Mouse (Mus musculus) kidney, postnatal 4 days (tissue): ENCODE data around the gene Cmtm5.
"Not testable (repeated sequence)": the region's sequence is repeated elsewhere in the genome, so short reads cannot be mapped to it uniquely, and the experiment has no call there.

Experiments
- DNase-seq, 2 experiments: peaks; one replicate each; pipeline ENCODE4 v3.0.0; 2021; ENCODE audit warnings: mixed read lengths in 2 of 2

Cmtm5 gene

DNA sequence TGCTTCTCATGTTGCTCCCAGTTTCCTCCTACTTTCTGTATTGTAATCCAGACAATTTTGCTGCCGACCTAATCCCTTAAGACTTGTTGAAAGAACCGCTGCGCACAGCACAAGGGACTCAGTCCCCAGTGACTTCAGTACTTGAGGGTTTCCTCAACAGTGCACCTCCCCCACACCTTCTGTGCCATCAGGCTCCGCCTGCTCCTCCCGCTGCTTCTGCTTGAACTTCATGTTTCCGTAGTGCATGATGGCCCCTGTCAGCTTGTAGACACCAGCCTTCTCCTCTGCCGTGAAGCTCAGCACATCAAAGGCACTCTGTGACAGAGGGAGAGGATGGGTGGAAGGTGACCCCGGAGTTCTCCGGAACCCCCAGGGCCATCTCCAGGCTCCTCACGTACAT is 24.7 kb downstream of the Cmtm5 start:
- DNase-seq, result no peak

DNA sequence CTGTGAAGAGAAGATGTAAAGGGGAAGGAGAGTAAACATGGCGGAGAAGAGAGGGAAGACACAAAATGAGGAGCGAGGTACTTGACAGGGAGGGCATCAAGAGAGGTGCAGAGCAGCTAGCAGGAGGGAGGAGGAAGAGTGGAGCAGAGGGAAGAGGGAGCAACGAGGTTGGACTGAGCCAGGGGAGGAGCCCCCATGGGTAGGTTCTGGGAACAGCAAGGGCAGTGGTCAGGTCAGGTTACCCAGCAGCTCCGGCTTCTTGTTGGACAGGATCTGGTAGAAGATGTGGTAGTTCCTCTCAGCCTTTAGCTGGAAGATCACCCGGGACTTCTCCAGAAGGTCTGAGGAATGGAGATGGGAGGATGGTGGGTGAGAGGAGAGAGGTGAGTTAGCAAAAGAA is 25.4 kb downstream of the Cmtm5 start:
- no peak for DNase-seq

DNA sequence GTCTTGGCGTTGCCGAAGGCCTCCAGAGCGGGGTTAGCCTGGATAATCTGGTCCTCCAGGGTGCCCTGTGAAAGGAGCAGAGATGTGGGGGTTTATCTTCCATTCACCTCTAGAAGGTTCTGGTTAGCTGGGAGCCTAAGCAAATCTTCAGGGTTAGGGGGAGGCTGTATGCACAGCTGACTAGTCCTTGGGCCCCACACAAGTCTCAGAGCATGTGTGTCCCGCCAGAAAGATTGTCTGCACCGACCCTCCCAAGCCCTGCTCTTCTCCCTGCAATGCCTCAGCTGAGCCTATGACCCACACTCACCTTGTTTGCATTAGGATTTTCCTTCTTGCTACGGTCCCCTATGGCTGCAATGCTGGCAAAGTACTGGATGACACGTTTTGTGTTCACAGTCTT is 26.7 kb downstream of the Cmtm5 start:
- DNase-seq, result no peak

DNA sequence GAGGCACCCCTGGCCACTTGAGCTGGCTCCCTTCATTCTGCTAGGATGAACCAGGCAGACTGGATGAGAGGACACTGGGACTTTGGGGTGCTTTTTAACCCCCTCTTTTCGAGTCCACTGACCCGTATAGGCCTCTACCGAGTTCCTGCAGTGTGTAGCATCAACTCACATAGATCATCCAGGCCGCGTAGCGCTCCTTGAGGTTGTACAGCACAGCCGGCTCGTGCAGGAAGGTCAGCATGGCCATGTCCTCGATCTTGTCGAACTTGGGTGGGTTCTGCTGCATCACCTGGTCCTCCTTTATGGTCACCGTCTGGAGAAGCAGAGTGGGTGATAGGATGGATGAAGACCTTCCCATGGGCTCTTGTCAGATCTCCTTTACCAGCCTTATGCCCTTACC is 27.7 kb downstream of the Cmtm5 start:
- DNase-seq, result no peak

DNA sequence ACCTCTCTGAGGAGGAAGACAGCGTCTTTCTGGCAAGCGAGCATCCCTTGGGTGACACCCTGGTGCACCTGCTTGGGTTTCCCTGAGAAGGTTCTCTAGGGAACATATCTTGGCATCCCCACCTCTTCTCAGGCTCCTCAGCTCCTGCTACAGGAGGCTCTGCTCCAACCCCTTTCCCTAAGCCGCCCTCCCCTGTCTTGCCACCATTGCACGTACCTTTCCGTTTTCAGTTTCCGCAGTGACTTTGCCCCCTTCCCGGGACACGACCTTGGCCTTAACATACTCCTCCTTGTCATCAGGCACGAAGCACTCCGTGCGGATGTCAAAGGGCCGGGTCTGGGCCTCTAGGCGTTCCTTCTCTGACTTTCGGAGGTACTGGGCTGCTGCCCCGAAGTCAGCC is 29.0 kb downstream of the Cmtm5 start:
- no peak for DNase-seq

DNA sequence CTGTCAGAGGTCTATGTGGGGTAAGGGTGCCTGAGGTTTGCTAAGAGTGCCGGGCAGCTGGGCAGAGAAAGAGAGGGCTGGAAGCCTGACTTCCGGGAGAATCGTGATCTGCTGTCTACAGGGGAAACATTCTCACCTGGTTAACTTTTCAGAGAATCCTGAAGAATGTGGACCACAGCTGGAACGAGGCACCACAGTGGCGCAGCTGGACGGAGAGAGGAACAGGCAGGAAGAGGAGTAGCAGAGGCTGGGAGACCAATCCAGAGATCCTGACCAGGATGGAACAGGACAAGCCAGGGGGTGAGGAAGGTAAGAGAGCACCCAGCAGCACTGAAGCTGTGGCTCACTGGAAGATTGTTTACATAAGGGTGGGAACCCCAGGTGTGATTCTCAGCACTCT is 29.6 kb downstream of the Cmtm5 start:
- DNase-seq, result no peak

DNA sequence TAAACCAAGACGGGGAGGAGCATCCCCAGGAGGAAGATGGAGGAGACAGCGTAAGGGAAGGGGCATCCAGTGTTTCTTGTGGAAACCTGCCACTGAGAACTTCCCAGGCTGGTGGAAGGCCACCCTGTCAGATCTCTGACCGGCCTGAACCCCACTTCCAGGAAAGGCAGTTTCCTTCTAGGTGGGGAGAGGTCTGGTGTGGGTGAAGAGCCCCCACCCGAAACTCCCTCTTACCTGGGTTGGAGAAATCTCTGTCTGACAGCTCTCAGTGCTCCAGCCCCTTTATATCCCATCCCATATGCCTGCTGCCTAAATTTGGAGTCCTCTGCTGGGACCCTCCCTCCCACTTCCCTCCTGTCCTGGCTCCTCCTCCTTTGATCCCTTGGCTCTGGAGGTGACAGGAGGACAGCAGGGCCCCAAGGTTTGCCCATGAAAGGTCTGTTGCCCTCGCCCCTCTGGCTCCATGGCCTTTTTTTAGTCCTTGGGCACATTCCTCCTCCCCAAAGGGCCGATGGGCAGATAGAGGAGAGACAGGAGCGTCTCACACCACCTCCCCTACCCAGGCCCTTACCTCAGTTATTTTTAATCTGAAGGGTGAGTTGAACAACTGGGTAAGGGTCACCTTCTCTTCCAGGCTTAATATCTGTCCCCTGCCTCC is 30.4 kb downstream of the Cmtm5 start, which contains the start of gene Myh6:
Myh6 (minus strand) TSS at position 608 of the 658 bp plus-strand sequence.
- no peak for DNase-seq

DNA sequence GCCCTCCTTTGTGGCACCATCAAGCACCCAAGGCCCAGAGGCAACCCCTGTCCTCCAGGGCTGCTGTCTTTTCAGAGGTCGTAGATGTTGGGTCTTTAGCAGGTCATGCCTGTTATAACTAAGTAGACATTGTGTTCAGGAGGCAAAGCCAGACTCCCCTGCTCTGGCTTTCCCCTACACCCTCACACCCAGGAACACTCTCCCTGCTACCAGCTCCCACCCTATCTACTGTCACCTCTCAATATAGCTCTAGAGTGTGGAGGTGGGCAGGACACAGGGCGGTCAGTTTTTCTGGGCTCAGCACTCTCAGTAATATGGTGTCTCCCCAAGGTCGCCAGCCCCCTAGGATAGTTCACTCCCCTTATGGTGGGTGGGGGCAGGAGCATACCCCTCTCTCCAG is 31.8 kb downstream of the Cmtm5 start:
- DNase-seq, result no peak

DNA sequence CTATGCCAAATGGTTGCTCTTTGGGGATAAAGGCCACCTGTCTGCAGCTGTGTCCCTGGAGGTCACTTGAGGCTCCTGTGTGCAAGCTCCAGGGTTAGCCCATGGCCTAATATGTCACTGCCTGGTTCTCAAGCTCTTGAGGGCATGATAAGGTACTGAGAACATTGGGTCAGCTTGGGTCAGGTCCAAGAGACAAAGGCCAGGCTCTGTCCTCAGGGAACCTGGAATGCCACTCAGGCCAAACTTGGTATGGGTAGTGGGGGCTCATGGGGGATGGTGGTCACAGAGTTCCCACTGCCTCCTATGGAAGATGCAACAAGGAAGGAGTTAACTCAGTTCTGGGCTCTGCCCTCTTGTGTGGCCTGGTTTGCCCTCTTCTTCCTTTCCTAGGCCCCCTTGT is 32.3 kb downstream of the Cmtm5 start:
- no peak for DNase-seq

DNA sequence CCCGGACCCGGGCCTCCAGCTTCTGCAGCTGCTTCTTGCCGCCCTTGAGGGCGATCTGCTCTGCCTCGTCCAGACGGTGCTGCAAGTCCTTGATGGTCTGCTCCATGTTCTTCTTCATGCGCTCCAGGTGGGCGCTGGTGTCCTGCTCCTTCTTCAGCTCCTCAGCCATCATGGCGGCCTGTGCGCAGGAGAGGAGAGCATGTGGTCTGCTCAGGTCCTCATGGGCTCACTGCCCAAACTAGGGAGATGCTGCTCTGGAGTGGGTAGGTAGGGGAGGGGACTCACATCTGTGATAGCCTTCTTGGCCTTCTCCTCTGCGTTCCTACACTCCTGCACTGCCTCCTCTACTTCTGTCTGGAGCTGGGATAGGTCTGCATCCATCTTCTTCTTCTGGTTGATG is 36.7 kb downstream of the Cmtm5 start:
- DNase-seq, result not testable (repeated sequence)

DNA sequence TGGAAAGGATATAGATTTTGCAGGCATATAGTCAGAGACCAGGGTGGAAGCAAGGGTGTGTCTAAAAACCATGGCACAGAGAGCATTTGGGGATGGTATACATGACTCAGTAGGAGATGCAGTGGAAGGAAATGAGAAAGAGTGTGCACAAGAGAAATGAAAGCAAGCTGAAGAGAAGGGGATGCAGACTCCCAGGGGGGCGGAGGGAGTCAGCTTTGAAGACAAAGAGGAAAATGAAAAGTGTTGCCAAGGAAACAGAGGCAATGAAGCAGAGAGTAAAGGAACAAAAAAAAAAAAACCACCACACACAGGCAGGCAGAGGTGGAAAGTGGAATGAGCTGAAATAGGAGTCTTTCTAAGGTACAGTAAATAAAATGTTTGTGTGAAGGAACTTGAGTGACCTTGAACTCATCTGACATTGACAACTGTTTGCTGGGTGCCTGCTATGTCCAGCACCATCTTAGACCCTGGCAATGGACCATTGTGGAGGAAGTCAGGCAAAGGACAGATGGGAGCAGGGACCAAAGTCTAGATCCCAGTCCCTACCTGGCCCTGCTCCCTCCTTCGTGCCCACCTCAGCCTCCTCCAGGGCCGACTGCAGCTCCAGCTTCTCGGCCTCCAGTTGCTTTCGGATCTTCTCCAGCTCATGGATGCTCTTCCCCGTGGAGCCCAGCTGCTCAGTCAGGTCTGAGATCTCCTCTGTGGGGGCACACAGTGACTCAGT is 38.2 kb downstream of the Cmtm5 start:
- DNase-seq, result no peak

DNA sequence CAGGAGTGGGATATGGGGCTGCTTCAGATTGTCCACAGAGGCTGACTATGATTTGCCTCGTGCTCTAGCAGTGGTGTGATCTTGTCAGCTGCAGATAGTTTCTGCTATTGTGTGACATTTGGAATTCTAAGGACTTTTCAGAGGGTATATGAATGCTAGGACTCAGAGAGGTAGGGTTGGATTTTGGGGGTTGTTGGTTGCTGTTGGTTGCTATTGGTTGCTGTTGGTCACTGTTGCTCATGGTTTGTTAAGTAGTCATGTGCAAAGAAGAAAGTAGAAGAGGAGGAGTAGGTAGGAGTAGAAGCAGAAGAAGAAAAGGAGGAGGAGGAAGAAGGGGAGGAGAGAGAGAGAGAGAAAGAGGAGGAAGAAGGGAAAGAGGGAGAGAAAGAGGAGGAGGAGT is 40.6 kb downstream of the Cmtm5 start, which contains the start of gene Gm17428:
Gm17428 (plus strand) TSS at position 301 of the 400 bp plus-strand sequence.
- DNase-seq, result no peak

DNA sequence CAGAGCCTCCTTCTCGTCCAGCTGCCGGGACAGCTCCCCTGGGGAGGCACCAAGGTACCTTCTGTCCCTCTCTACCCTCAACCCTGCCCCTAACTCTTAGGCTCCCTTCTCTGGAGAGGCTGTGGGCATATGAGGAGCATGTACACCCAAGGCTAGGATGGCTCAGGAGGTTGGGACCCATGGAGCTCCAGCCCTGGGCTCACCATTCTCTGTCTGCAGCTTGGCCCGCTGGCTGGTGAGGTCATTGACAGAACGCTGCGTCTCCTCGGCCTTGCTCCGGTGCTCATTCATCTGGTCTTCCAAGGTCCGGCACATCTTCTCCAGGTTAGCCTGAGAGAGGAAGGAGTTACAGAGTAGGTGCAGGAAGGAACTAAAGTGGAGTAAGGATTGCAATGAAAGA is 42.6 kb downstream of the Cmtm5 start:
- DNase-seq, result no peak

DNA sequence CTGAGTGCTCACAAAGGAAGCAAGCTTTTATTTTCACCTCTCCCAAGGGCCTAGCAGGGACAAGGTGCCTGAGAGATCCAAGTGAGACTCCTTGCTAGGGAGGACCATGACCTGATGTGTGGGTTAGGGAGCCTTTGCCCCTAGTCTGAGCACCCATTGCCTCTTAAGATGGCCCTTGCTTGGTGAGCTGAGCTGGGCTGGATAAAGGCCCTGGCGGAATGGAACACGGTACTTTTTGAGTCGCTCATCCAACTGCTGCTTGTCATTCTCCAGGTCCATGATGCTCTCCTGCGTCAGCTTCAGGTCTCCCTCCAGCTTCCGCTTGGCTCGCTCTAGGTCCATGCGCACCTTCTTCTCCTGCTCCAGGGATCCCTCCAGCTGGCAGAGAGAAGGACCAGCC is 45.9 kb downstream of the Cmtm5 start:
- DNase-seq, result no peak

DNA sequence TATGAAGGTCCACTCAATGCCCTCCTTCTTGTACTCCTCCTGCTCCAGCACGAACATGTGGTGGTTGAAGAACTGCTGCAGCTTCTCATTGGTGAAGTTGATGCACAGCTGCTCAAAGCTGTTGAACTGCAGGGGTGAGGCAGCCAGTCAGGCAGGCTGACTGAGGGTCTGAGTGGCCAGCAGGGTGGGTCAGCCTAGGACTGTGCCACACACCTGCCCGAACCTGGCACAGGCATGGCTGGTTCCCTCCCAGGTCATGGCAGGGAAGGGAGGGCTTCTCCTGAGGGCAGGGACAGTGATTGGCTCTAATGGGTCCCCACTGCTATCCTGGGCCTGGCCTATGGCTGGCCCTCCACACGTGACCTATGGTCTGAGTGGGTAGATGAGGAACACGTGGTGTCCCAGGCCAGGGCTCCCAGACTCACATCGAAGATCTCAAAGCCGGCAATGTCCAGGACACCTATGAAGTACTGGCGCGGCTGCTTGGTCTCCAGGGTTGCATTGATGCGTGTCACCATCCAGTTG is 52.4 kb downstream of the Cmtm5 start:
- DNase-seq, result not testable (repeated sequence)
